8 mouse cellular contexts compared by ENCODE assay signal in the genomic region with DNA sequence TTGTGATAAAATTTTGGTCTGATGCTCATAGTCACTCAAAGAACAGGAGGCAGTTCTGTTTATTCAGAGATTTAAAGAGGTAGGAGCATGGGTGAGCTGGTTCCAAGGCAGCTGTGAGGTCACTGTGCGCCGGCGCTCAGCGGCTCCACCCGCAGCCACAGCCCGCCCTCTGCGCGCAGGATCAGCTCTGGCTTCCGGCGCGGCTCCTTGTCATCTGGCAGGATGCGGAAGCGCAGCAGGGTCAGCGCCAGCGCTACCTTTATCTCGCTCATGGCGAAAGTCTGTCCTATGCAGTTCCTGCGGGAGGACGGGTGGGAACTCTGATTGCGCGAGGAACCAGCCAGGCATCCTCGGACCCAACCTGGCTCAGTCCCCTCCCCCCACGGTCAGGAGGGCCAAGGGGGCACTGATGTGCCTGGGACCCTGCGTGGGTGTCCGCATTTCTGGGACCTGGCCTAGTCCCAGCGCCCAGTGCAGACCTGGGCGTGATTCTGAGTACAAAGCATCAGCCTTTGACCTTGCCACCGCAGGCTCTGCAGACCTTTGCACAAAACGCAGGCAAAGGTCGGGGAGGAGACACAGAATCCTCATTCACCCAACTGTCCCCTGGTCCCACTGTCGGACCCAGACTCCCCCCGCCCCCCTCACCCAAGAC. TPM values are rescaled to one million over a fixed set of nuclear protein-coding genes. Genes with fewer than 3 reads are reported as not detected.
DNase-seq lines count a peak whose midpoint lies in the region; ATAC-seq lines count a peak whose summit lies in the region.

No protein-coding gene starts in this region.

- H3K4me3 ChIP-seq in intestine, embryonic 14.5 days (ENCODE audit: low read depth, low read length), result peak overlapping the region; percentile 28

- peak; percentile 86 for ATAC-seq in intestine, embryonic 14.5 days (replicated peaks; ENCODE audit: low FRiP score, low TSS enrichment, low read depth)
- peak; percentile 92 for ATAC-seq in megakaryocyte-erythroid progenitor cell, adult 5-6 weeks (replicated peaks; ENCODE audit: low FRiP score, low TSS enrichment, poor library complexity, severe bottlenecking)

- no peaks in the 10 kb centered on the region for H3K27me3 ChIP-seq in intestine, embryonic 14.5 days (replicated peaks; ENCODE audit: control insufficient read depth, insufficient read depth, low read length)

- peaks cover 4% of the 10 kb centered on the region; the same call in 1 of the 2 replicates for H3K9me3 ChIP-seq in intestine, embryonic 14.5 days (ENCODE audit: control insufficient read depth, low read length)

- intact Hi-C loops in gastrocnemius, postnatal 36 days (cut with DNase I), result no loop called here
- intact Hi-C loops in left cerebral cortex, postnatal 25 days (cut with DNase I), result no loop called here

- 15% methylated on average over 32 of the region's 32 CpGs for WGBS in intestine, embryonic 14.5 days

- no peak overlapping the region for H3K27ac ChIP-seq in intestine, embryonic 14.5 days (ENCODE audit: low read depth)

- peak overlapping the region; percentile 26 for H3K9ac ChIP-seq in intestine, embryonic 14.5 days (ENCODE audit: low read length)

- peak overlapping the region; percentile 51 for H3K4me2 ChIP-seq in intestine, embryonic 14.5 days (ENCODE audit: low read length)

- DNase-seq in adrenal gland, postnatal 14 days, result peak; percentile 90
- DNase-seq in embryo, embryonic 11 days, result peak; percentile 89
- peak; percentile 46 to 57 for DNase-seq in gastrocnemius, postnatal 36 days
- peak; percentile 86 for DNase-seq in intestine, embryonic 14.5 days (ENCODE audit: low spot score)
- DNase-seq in left cerebral cortex, postnatal 25 days (ENCODE audit: low spot score in 2 of 2), result peak; percentile 65 to 72
- peak; percentile 82 to 84 for DNase-seq in right cerebral cortex, postnatal 10 days (ENCODE audit: low spot score in 2 of 2)
- DNase-seq in urinary bladder, postnatal 14 days (ENCODE audit: low spot score), result peak; percentile 76

- no peaks in the 10 kb centered on the region for H3K36me3 ChIP-seq in intestine, embryonic 14.5 days (ENCODE audit: control insufficient read depth, insufficient read depth, low read length)

- H3K4me1 ChIP-seq in intestine, embryonic 14.5 days (replicated peaks; ENCODE audit: control insufficient read depth, insufficient read depth, low read length), result no peaks in the 10 kb centered on the region

RNA-seq across cellular contexts. Expression of a gene that starts 7.6 kb away (rescaled TPM):
- total RNA-seq in adrenal gland, postnatal 14 days (2021), result 2.0 and 10.2 TPM in 2 replicates
- total RNA-seq in gastrocnemius, postnatal 36 days (2021), result under 1 TPM in 1 of 2 experiments, not detected in 1; 0.27 TPM
- 0.73 and 0.78 TPM in 2 replicates for polyA plus RNA-seq in intestine, embryonic 14.5 days (2014; fragmentation: Nextera tagmentation; extraction: Ambion mirVana)
- 1 to 10 TPM; 6.0 to 6.6 TPM for total RNA-seq in left cerebral cortex, postnatal 25 days (2021)
- total RNA-seq in megakaryocyte-erythroid progenitor cell, adult 5-6 weeks (2014; fragmentation: Nextera tagmentation), result not detected in 2 replicates
- not detected in 2 replicates for total RNA-seq in megakaryocyte-erythroid progenitor cell, adult 5-6 weeks (2017)

RNA-seq across cellular contexts. Expression of a gene that starts 22.4 kb away (rescaled TPM):
- total RNA-seq in adrenal gland, postnatal 14 days (2021), result 46.2 and 51.9 TPM in 2 replicates
- total RNA-seq in gastrocnemius, postnatal 36 days (2021), result 10 to 100 TPM in 1 of 2 experiments, 1 to 10 TPM in 1; 8.6 to 10.8 TPM
- 17.8 and 19.9 TPM in 2 replicates for polyA plus RNA-seq in intestine, embryonic 14.5 days (2014; fragmentation: Nextera tagmentation; extraction: Ambion mirVana)
- 10 to 100 TPM; 14.8 to 20.8 TPM for total RNA-seq in left cerebral cortex, postnatal 25 days (2021)
- 14.4 and 19.2 TPM in 2 replicates for total RNA-seq in megakaryocyte-erythroid progenitor cell, adult 5-6 weeks (2014; fragmentation: Nextera tagmentation)
- 2.8 and 5.4 TPM in 2 replicates for total RNA-seq in megakaryocyte-erythroid progenitor cell, adult 5-6 weeks (2017)

RNA-seq across cellular contexts. Expression of a gene that starts 33.3 kb away (rescaled TPM):
- total RNA-seq in adrenal gland, postnatal 14 days (2021), result 7.8 and 11.3 TPM in 2 replicates
- 1 to 10 TPM; 3.8 to 6.8 TPM for total RNA-seq in gastrocnemius, postnatal 36 days (2021)
- 6.7 and 8.6 TPM in 2 replicates for polyA plus RNA-seq in intestine, embryonic 14.5 days (2014; fragmentation: Nextera tagmentation; extraction: Ambion mirVana)
- 1 to 10 TPM; 7.9 to 9.2 TPM for total RNA-seq in left cerebral cortex, postnatal 25 days (2021)
- 6.9 and 7.6 TPM in 2 replicates for total RNA-seq in megakaryocyte-erythroid progenitor cell, adult 5-6 weeks (2014; fragmentation: Nextera tagmentation)
- 1.1 and 6.5 TPM in 2 replicates for total RNA-seq in megakaryocyte-erythroid progenitor cell, adult 5-6 weeks (2017)

RNA-seq across cellular contexts. Expression of a gene that starts 40.8 kb away (rescaled TPM):
- total RNA-seq in adrenal gland, postnatal 14 days (2021), result 3.7 and 4.4 TPM in 2 replicates
- total RNA-seq in gastrocnemius, postnatal 36 days (2021), result 1 to 10 TPM; 1.3 to 1.5 TPM
- 13.1 and 14.9 TPM in 2 replicates for polyA plus RNA-seq in intestine, embryonic 14.5 days (2014; fragmentation: Nextera tagmentation; extraction: Ambion mirVana)
- 1 to 10 TPM; 4.9 to 6.3 TPM for total RNA-seq in left cerebral cortex, postnatal 25 days (2021)
- 13.4 and 16.8 TPM in 2 replicates for total RNA-seq in megakaryocyte-erythroid progenitor cell, adult 5-6 weeks (2014; fragmentation: Nextera tagmentation)
- 16.5 and 20.0 TPM in 2 replicates for total RNA-seq in megakaryocyte-erythroid progenitor cell, adult 5-6 weeks (2017)
